Mouse (Mus musculus) cerebellum, adult 2 months (tissue): ENCODE results near the gene Dock9.

ENCODE experiments used
- CTCF ChIP-seq: fragments of 200-500 bp; IDR thresholded peaks from 2 replicates; pipeline ENCODE4 v1.5.1; 2011; ENCODE audit warnings: low read depth, mild to moderate bottlenecking, control low read depth, low read length, moderate library complexity, borderline replicate concordance; ENCODE audit not compliant: insufficient read depth
- POLR2A ChIP-seq: fragments of 200-500 bp; IDR thresholded peaks from 2 replicates; pipeline ENCODE4 v1.6.1; 2011; ENCODE audit warnings: low read length, control low read depth, borderline replicate concordance; ENCODE audit not compliant: insufficient read depth

DNA sequence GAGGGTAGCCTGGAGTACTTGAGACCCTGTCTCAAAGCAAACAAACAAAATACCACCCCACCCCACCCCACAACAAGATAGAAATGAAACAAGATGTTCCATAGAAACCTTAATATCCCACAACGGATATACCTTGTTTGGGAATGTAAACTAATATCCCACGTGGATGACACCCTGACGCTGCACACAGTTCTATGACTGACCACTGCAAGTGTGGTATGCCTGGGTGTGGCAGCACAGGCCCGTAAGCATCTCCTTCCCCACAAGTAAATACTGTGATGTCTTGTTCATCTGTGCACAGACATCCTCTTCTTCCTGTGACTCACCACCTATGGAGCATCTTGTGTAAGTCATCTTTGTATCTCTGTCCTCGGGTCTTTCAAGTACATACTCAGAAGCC is 118.7 kb downstream of the Dock9 start:
- TF ChIP-seq CTCF, result no peak
- TF ChIP-seq POLR2A, result no peak
